Mouse (Mus musculus) megakaryocyte, embryonic 14.5 days (primary cell): ENCODE data around the gene Pax8.

Source experiments
- FLI1 ChIP-seq: IDR thresholded peaks from 2 replicates; pipeline ENCODE4 v1.6.1; 2012; ENCODE audit warnings: low read length, inconsistent platforms, mixed read lengths
- GATA1 ChIP-seq: IDR thresholded peaks from 3 replicates; pipeline ENCODE4 v1.6.1; 2012; ENCODE audit warnings: mixed read lengths, low read length, inconsistent platforms, borderline replicate concordance

GRCm38 (mm10) chr2:24421211-24421863 is 54.1 kb downstream of the Pax8 start:
- TF ChIP-seq GATA1 (no peak), FLI1 (no peak)
